Mouse (Mus musculus) gonadal fat pad, adult 2 months (tissue): ENCODE measurements around the gene Ibtk. TPM values are rescaled to one million over a fixed set of nuclear protein-coding genes. Genes with fewer than 3 reads are reported as not detected.
"Not testable (repeated sequence)": the region's sequence is repeated elsewhere in the genome, so short reads cannot be mapped to it uniquely, and the experiment has no call there.

Experiments used
- DNase-seq: peaks from one replicate; pipeline ENCODE4 v3.0.0-alpha.2; 2012; ENCODE audit warnings: low read depth
- polyA plus RNA-seq: library from polyadenylated mRNA; depleted of rRNA; stranded (reverse); fragments of >200 nt; gene quantifications from 2 replicates; pipeline ENCODE4 v1.2.3, GENCODE M21; 2012; rRNA removed

The Ibtk gene
- polyA plus RNA-seq: 8.0 and 9.0 TPM in 2 replicates

DNA sequence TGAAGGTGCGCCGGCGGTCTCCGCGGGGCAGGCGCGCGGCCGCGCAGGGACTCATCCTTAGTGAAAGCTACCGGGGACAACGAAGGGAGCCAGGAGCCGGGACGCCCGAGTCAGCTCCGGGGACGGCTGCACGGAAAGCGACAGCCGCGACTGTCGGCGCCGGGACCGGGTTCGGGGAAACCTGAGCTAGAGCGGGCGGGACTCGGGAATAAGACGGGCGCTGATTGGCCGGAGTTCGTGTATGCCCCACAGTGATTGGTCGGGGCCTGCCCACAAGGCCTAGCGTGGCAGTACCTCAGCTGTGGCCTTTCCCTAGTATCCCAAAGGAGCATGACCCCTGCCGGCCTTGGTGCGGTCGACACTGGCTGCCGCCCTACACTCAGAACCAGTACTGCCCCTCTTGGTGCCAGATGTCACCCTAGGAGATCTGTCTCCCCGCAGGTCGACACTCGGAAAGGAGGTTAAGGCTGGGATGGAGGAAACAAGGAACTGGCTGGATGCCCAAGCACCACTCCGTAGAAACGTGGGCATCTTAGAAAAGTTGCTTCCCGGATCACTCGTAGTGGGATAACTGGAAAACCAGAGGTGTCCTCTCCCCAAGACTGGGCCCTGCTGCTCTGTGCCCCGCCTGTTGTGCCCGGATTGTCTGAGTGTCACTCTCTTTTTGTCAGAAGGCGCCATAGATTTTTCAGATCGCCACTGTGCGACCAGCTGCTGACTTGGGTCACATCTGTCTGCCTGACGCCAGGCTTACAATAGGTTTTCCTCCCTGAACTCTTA is at the start of gene Ibtk:
Ibtk (minus strand) TSS at position 193 of the 780 bp plus-strand sequence.
- DNase-seq: no peak

- not testable (repeated sequence) for DNase-seq
Observed at GRCm38 (mm10) chr9:85791521-85791920, 42.4 kb upstream of the Ibtk start.

DNA sequence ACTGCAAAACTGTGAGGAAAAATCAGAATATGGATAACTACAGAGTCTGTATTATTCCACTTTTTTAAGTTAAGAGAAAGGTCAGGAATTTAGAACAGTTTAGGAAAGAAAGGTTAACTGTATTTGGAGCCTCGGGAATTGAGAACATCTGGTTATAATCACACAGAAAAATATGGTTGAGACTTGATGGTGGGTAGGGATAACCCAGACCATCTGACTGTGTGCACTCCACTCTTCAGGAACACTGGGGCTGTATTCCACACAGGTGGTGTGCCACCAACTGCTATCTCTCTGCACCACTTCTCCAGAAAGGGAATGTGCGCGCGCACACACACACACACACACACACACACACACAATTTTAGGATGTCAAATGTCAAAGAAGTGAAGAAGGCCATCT is 31.1 kb upstream of the Ibtk start:
- DNase-seq: no peak

DNA sequence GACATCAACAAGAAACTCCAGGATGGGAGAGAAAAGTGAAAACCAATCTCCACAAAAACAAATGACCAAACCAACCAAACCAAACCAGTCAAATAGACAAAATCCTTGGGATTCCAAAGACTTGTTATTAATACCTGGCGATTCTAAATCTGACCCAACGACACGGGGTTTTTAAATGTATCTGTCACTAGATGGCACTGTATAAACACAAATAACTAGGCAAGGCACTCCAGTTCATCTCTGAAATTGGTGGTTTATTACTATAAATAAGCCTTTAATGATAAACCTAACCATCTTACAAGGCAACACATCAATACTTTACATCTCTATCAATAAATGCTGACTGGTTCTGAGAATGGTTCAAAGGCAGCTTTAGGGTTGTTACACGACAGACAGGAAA is 30.3 kb upstream of the Ibtk start:
- no peak for DNase-seq

DNA sequence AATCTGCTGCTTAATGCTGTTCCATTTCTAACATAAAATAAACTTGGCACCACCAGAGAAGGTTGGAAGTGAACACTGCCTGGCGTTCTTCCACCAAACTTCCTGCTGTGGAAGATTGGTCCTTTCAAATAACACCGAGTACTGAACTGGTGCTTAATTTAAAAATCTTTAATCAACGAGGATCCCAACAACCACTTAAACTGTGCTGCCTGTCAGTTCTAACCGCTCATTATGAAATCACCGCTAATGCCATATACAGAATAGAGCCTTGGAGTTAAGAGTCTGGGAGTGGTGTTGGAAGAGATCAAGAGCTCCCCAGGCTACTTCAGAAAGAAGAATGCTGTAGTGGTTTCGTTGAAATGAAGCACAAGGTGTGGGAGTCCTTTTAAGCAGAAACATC is 28.4 kb upstream of the Ibtk start:
- no peak for DNase-seq

DNA sequence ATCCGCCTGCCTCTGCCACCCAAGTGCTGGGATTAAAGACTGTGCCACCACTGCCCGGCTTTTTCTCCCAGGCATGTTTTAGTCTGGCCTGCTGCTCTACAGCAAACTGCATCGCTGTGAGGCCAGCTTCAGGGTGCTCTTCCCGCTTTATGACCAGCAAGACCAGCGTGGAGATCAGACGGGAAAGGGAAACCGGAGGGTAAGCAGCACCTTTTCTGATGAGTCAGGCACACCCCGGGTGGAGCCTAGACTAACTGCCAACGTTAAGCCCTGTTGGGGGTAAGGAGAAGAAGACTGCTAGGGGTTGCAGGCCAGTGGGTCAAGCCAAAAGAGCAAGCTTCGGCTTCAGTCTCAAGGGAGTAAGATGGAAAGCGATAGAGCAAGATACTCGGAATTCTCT is 23.1 kb upstream of the Ibtk start:
- DNase-seq: no peak

GRCm38 (mm10) chr9:85771454-85771853 is 22.3 kb upstream of the Ibtk start:
- DNase-seq: no peak

DNA sequence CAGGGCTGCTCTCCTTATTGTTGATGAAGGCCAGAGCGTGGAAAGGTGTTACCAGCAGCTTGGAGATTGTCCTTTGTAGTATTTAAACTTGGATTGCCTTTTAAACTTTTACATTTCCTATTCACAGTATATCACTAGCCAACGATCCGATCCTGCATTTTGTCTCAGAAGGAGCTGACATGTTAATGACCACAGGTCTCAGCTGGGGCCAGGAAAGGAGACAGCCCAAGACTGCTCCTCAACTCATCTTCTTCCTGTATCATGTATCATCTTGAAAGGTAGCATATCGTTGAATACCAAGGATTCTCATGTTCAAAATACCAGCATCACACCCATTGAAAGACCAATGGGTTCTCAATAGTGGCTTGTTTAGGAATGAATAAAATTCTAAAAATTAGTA is 21.2 kb upstream of the Ibtk start:
- DNase-seq: no peak

- no peak for DNase-seq
Observed at GRCm38 (mm10) chr9:85769057-85769789, 20.1 kb upstream of the Ibtk start.

DNA sequence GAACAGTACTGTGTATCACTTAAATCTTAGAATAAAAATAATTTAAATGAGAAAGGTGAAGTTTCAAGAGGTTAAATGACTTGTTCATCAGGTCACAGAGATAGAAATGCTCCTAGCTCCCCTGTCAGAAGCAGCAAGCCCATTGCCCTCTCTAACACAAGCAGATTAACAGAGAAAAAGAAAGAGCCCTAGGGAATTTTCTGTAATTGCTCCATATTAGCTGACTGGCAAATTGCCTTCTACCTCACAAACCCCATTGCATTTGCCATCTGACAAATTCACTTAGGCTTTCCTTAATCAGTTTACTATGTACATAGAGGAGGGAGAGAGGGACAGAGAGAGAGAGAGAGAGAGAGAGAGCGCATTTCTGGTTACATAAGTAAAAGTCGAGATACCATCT is 18.1 kb upstream of the Ibtk start:
- DNase-seq: no peak

DNA sequence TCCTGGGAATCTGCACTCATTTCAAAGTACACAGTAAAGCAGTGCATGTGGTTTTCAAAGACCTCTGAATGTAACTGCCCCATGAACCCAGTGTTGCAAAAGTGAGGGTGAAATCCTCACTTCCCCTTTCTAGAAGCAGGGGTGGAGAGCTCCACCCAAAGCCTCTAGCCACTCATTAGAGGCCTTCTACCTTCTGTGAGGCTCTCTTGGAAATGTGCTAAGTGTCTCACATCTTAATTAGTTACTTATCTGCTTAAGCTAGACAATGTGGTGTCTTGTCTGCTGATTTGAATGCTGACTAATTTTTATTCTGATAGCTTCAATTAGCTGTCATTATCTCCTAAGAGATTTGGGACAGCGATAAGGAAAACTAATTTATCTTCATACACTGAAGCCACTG is 13.3 kb upstream of the Ibtk start:
- DNase-seq: no peak

- DNase-seq: no peak
Observed at GRCm38 (mm10) chr9:85750797-85751196, 1.7 kb upstream of the Ibtk start.

- no peak for DNase-seq
Observed at GRCm38 (mm10) chr9:85749922-85750509, 882 bp upstream of the Ibtk start.

DNA sequence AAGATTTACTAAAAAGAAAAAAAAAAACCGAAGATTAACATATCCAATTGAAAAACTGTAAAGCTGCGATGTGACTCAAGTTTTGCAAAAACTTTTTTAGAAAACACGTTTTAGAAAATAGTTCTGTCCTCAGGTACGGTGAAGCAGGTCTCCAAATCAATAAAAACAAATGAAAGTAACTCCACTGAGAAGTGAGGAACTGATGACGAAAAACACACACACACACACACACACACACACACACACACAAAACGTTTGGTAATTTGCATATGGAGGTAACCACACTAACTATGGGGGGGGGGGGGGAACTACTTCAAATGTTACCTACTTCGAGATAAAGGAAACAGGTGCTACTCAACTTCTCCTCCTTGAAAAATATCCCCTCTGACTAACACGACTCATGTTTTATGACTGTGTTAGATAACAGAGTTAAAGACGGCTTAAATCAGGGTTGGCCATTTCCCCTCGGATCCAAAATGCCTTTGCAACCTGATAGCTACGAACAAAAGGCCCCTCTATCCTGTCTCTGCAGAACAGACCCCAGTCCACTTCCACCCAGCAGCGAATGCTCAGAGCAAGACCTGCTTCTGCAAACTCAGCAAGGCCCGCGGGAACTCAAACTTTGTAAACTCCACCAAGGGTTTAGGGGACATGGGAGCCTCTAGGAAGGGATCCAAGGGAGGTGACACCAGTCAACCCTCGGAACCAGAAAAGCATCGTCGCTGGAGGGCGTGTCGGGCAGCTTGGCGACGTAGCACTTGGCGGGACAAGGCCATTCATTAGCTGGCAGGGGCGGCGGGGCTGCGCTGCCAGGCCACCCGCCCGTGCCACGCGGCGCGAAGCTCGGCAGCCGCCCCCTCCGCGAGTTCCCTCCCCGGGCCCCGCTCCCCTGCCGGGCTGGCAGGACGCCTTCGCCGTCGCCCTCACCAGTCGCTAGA is 661 bp downstream of the Ibtk start:
- no peak for DNase-seq

- no peak for DNase-seq
Observed at GRCm38 (mm10) chr9:85745566-85745965, 3.6 kb downstream of the Ibtk start.

GRCm38 (mm10) chr9:85743358-85743757 is 5.8 kb downstream of the Ibtk start:
- DNase-seq: no peak

DNA sequence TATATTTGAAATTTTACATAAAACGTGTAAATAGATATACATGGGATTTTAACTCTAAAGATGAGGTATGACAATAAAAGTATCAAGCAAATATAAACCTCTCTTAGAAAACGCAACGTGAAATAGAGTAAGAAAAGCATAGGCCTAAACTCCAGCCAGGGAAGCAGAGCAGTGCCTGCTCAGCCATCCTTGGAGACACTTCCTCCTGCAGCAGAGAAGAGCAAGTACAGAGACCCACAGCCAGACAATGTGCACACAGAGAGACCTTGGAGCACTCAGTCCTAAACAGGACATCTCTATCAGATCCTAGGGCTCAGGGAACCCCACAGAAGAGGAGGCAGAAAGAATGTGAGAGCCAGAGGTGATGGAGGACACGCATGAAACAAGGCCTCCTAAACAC is 7.0 kb downstream of the Ibtk start:
- DNase-seq: no peak

GRCm38 (mm10) chr9:85739279-85739678 is 9.9 kb downstream of the Ibtk start:
- DNase-seq: no peak

- DNase-seq: no peak
Observed at GRCm38 (mm10) chr9:85734821-85735220, 14.3 kb downstream of the Ibtk start.

DNA sequence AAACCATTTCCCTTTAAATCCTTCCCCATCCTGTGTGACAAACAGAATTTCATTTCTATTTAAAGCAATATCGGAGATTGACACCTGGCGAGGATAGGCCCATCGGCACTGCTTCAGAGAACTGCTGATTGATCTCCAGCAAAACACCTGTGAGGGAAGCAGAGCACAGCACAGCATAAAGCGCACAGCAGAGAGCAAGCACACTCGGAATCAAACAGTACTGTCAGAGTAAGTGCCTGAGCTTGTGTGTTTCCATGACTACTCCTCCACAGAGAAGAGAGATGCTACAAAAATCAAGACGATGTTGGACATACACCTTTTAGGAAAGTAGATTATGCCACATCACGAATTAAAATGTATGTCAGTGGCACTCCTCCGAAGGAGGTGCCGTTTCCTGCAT is 25.1 kb downstream of the Ibtk start:
- DNase-seq: no peak

GRCm38 (mm10) chr9:85717336-85717735 is 31.8 kb downstream of the Ibtk start:
- DNase-seq: no peak

DNA sequence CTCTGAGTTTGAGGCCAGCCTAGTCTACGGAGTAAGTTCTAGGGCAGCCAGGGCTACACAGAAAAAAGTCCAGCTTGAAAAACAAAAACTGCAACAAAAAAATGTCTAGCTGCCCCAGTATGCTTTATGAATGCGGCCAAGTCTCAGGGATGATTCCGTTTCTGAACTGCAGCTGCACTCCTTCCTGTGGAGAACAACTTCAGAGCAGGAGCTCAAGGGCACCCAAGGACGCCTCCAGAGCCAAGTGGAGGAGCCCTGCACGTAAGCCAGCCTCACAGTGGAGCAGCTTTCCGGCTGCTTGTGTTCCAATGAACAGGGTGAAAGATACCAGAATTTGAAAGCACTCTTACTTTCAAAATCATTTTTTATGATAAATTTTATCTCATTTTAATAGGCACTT is 41.8 kb downstream of the Ibtk start:
- no peak for DNase-seq
